Mouse (Mus musculus) myocyte (in vitro differentiated cells): ENCODE measurements around the gene Ruvbl1.

Source experiments
- POLR2A ChIP-seq: IDR thresholded peaks from one replicate; pipeline ENCODE4 v1.6.1; 2011; ENCODE audit warnings: low read depth, mild to moderate bottlenecking, control low read depth, moderate library complexity; ENCODE audit not compliant: insufficient read length
- POLR2AphosphoS2 ChIP-seq: IDR thresholded peaks from one replicate; pipeline ENCODE4 v1.6.1; 2011; ENCODE audit warnings: low read depth, control low read depth; ENCODE audit not compliant: insufficient read length

DNA sequence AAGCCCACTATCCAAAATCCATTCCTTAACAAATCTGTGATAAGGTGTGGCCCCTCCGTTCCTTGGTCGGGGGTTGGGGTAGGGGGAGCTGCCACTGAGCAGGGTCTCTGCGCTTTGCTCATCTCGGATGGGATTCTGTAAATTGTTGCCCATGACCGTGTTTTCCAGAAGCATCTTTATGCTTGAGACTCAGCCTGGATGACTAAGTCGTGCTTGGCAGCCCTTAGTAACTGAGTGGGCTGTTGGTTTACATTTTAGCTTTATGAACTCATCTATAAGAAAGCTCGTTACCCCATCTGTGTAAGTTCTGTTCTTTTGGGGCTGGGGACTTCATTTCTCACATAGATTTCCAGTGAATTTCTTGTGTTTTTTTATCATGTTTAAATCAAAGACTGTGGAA is 23.8 kb downstream of the Ruvbl1 start:
- TF ChIP-seq POLR2A (no peak), POLR2AphosphoS2 (no peak)
